Mouse (Mus musculus): ENCODE measurements at regions not wholly inside any gene's neighbourhood (a gene's known extent, or its start where the extent isn't known, plus 50 kb on each side); places are given as distances from the start of the nearest gene placed in this dataset.

DNA sequence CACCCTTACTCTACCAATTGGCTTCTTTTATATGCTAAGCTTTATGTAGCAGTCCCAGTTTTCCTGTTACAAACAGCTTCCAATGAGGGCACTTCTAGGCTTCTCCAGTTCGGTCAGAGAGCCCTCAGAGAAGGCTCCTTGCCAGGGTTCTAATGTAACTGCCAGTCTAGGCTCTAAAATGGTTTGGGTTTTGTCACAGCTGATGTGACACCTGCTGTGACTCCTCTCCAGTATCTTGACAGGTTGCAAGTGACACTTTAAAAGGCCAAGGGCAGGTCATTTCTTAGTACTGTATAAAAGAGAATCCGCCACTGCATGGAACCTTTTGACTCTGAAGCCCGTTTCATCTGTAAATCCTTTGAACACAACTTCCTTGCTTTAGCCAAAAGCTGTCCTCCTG lies 54.0 kb upstream of the Nedd9 start:
- no peak for DNase-seq (ENCODE audit: low spot score)

- DNase-seq (ENCODE audit: low spot score), result no peak
These were observed 58.9 kb upstream of the Nedd9 start for GRCm38 (mm10) chr13:41546063-41546462.

- no peak for DNase-seq (ENCODE audit: low spot score)
These were observed 59.2 kb upstream of the Tmem170b start for GRCm38 (mm10) chr13:41546531-41546930.

GRCm38 (mm10) chr13:41549283-41549682 lies 56.4 kb upstream of the Tmem170b start:
- no peak for DNase-seq (ENCODE audit: low spot score)

- DNase-seq (ENCODE audit: low spot score), result no peak
These were observed 55.3 kb upstream of the Tmem170b start for GRCm38 (mm10) chr13:41550246-41550900.

- no peak for DNase-seq (ENCODE audit: low spot score)
These were observed 53.9 kb upstream of the Tmem170b start for GRCm38 (mm10) chr13:41551711-41552349.

DNA sequence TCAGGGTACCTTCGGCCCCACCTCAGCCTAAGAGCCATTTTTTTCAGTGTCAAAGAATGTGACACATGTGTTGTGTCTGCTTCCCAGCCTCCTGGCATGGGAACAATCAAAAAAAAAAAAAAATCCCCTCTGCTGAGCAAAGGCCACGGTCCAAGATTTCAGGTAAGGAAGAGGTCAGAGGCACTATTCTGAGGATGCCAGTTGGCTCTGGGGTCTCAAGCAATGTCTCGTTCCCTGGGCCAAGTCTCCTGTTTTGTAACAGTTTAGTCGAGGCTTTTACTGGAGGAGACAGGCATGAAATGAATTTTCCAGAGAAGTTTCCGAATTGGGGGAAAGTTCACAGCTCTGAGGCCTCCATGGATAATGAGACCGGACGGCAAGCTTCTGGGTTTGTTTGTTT lies 51.3 kb upstream of the Tmem170b start:
- peak; percentile 39 for DNase-seq (ENCODE audit: low spot score)
